Mouse (Mus musculus) adrenal gland (tissue): ENCODE results near the gene Prpf31.

Experiments
- intact Hi-C: fragments of 180-260 bp; cut with DNase I; formaldehyde crosslinking; loops from one replicate; pipeline ENCODE4 v1.15.1; 2025

The Prpf31 gene

GRCm38 (mm10) chr7:3617242-3617995 is 12.4 kb upstream of the Prpf31 start, which contains the start of gene Ndufa3:
Ndufa3 (plus strand) TSS chr7:3617373.
- intact Hi-C loops, result no loop called here

- intact Hi-C loops, result no loop called here
These were observed 755 bp upstream of the Prpf31 start for GRCm38 (mm10) chr7:3629030-3629429.

GRCm38 (mm10) chr7:3630478-3630815 is 662 bp downstream of the Prpf31 start:
- intact Hi-C loops, result no loop called here

GRCm38 (mm10) chr7:3643412-3643811 is 13.6 kb downstream of the Prpf31 start:
- intact Hi-C loops, result no loop called here

GRCm38 (mm10) chr7:3643843-3644242 is 14.1 kb downstream of the Prpf31 start:
- intact Hi-C loops, result no loop called here

GRCm38 (mm10) chr7:3644348-3644671 is 14.5 kb downstream of the Prpf31 start:
- intact Hi-C loops, result no loop called here

GRCm38 (mm10) chr7:3644672-3645487 is 15.1 kb downstream of the Prpf31 start, which contains the start of gene Cnot3:
Cnot3 (plus strand) TSS chr7:3645268.
- intact Hi-C loops, result loop anchor here (1.0 kb wide), 1 partner anchor 20 kb away; the partner anchor contains the start of gene Leng1

GRCm38 (mm10) chr7:3645488-3646025 is 15.8 kb downstream of the Prpf31 start:
- intact Hi-C loops, result loop anchor here (1.0 kb wide), 1 partner anchor 20 kb away; the partner anchor contains the start of gene Leng1

- intact Hi-C loops, result no loop called here
These were observed 16.4 kb downstream of the Prpf31 start for GRCm38 (mm10) chr7:3646188-3646587.

GRCm38 (mm10) chr7:3646641-3647040 is 16.9 kb downstream of the Prpf31 start:
- intact Hi-C loops, result no loop called here

- intact Hi-C loops, result no loop called here
These were observed 27.2 kb downstream of the Prpf31 start for GRCm38 (mm10) chr7:3656966-3657365.

GRCm38 (mm10) chr7:3658578-3658977 is 28.8 kb downstream of the Prpf31 start:
- intact Hi-C loops, result no loop called here

- intact Hi-C loops, result loop anchor here (1.0 kb wide), 1 partner anchor 19 kb away; the partner anchor contains the start of gene Cnot3
These were observed 34.9 kb downstream of the Prpf31 start for GRCm38 (mm10) chr7:3664524-3665214.

- intact Hi-C loops, result loop anchor here (1.0 kb wide), 1 partner anchor 20 kb away; the partner anchor contains the start of gene Cnot3
These were observed 35.7 kb downstream of the Prpf31 start, which contains the start of gene Leng1 for GRCm38 (mm10) chr7:3665215-3666114. Leng1 (minus strand) TSS chr7:3665840.

- intact Hi-C loops, result no loop called here
These were observed 37.2 kb downstream of the Prpf31 start for GRCm38 (mm10) chr7:3666921-3667391.

- intact Hi-C loops, result loop anchor here (10.0 kb wide), 1 partner anchor 230 kb away; no protein-coding TSS in a partner anchor
These were observed 44.9 kb downstream of the Prpf31 start for GRCm38 (mm10) chr7:3674507-3675227.

GRCm38 (mm10) chr7:3675228-3675548 is 45.4 kb downstream of the Prpf31 start:
- intact Hi-C loops, result loop anchor here (10.0 kb wide), 1 partner anchor 230 kb away; no protein-coding TSS in a partner anchor

- intact Hi-C loops, result loop anchor here (10.0 kb wide), 1 partner anchor 228 kb away; no protein-coding TSS in a partner anchor
These were observed 46.6 kb downstream of the Prpf31 start for GRCm38 (mm10) chr7:3676371-3676770.

- intact Hi-C loops, result loop anchor here (10.0 kb wide), 1 partner anchor 227 kb away; no protein-coding TSS in a partner anchor
These were observed 47.6 kb downstream of the Prpf31 start, which contains the start of gene Tmc4 for GRCm38 (mm10) chr7:3677342-3677741. Tmc4 (minus strand) TSS chr7:3677553.
